Mouse (Mus musculus) liver, embryonic 12.5 days (tissue): ENCODE data around the gene Nup107. TPM values are rescaled to one million over a fixed set of nuclear protein-coding genes. Genes with fewer than 3 reads are reported as not detected.

Experiments used
- ATAC-seq: fragments of 200-750 bp; cut with Nextera tagmentation; 2 replicates; pipeline ENCODE4 v1.8.0; 2017; ENCODE audit warnings: moderate number of reproducible peaks, mild to moderate bottlenecking, moderate library complexity
- H3K27ac ChIP-seq: fragments of 300-500 bp; sonication (generic); 2 replicates; pipeline ENCODE4 v1.5.1; 2016; ENCODE audit warnings: mild to moderate bottlenecking
- H3K27me3 ChIP-seq: fragments of 300-500 bp; sonication (generic); replicated peaks from 2 replicates; pipeline ENCODE4 v1.6.1; 2016; ENCODE audit warnings: mild to moderate bottlenecking, moderate library complexity
- H3K36me3 ChIP-seq: fragments of 300-500 bp; sonication (generic); 2 replicates; pipeline ENCODE4 v1.6.1; 2016; ENCODE audit warnings: mild to moderate bottlenecking, moderate library complexity
- H3K4me1 ChIP-seq: fragments of 300-500 bp; sonication (generic); 2 replicates; pipeline ENCODE4 v1.6.1; 2016
- H3K4me2 ChIP-seq: fragments of 300-500 bp; sonication (generic); 2 replicates; pipeline ENCODE4 v1.6.1; 2016; ENCODE audit warnings: mild to moderate bottlenecking, moderate library complexity
- H3K4me3 ChIP-seq: fragments of 300-500 bp; sonication (generic); 2 replicates; pipeline ENCODE4 v1.5.1; 2016; ENCODE audit warnings: mild to moderate bottlenecking, moderate library complexity
- H3K9ac ChIP-seq: fragments of 300-500 bp; sonication (generic); 2 replicates; pipeline ENCODE4 v1.6.1; 2016; ENCODE audit warnings: mild to moderate bottlenecking, moderate library complexity
- H3K9me3 ChIP-seq: fragments of 300-500 bp; sonication (generic); replicated peaks from 2 replicates; pipeline ENCODE4 v1.6.1; 2016; ENCODE audit warnings: mild to moderate bottlenecking, moderate library complexity
- WGBS: fragments of 180-500 bp; shearing (Covaris S2); methylation state at CpG from one replicate; pipeline ENCODE4 v1.1.7; 2016; ENCODE audit not compliant: insufficient replicate concordance; 5-methylcytosine and 5-hydroxymethylcytosine counted together
- polyA plus RNA-seq: library from polyadenylated mRNA; unstranded; fragments of >200 nt; fragmentation: Nextera tagmentation; extraction: Ambion mirVana; gene quantifications from 2 replicates; pipeline ENCODE4 v1.2.1, GENCODE M21; 2016

Nup107 gene
- polyA plus RNA-seq, 1 experiment from 2014 or later, result 81.3 TPM

- peaks cover 95% of the 10 kb centered on the region for H3K36me3 ChIP-seq
- no peak overlapping the region for H3K4me3 ChIP-seq
- no peak overlapping the region for H3K27ac ChIP-seq
- ATAC-seq, result no peak
- H3K9ac ChIP-seq, result no peak overlapping the region
- H3K4me1 ChIP-seq, result no peaks in the 10 kb centered on the region
- WGBS, result 89% methylated on average over 5 of the region's 5 CpGs
- no peak overlapping the region for H3K4me2 ChIP-seq
- H3K9me3 ChIP-seq, result no peaks in the 10 kb centered on the region
- no peaks in the 10 kb centered on the region for H3K27me3 ChIP-seq
These were observed 25.7 kb downstream of the Nup107 start for GRCm38 (mm10) chr10:117766896-117767160.

GRCm38 (mm10) chr10:117766111-117766895, 26.2 kb downstream of the Nup107 start:
- Histone ChIP-seq H3K4me1 (no peaks in the 10 kb centered on the region), H3K36me3 (peaks cover 95% of the 10 kb centered on the region), H3K4me3 (no peak overlapping the region), H3K4me2 (no peak overlapping the region), H3K9me3 (no peaks in the 10 kb centered on the region), H3K9ac (no peak overlapping the region), H3K27ac (no peak overlapping the region), H3K27me3 (no peaks in the 10 kb centered on the region)
- 86% methylated on average over 16 of the region's 16 CpGs for WGBS
- ATAC-seq, result no peak

GRCm38 (mm10) chr10:117765116-117765894, 27.2 kb downstream of the Nup107 start:
- Histone ChIP-seq H3K4me2 (no peak overlapping the region), H3K9ac (no peak overlapping the region), H3K4me3 (no peak overlapping the region), H3K4me1 (no peaks in the 10 kb centered on the region), H3K36me3 (peaks cover 95% of the 10 kb centered on the region), H3K27ac (no peak overlapping the region), H3K9me3 (no peaks in the 10 kb centered on the region), H3K27me3 (no peaks in the 10 kb centered on the region)
- no peak for ATAC-seq
- WGBS, result 86% methylated on average over 11 of the region's 11 CpGs

GRCm38 (mm10) chr10:117764598-117764997, 27.9 kb downstream of the Nup107 start:
- no peaks in the 10 kb centered on the region for H3K4me1 ChIP-seq
- H3K36me3 ChIP-seq, result peaks cover 95% of the 10 kb centered on the region
- H3K4me3 ChIP-seq, result no peak overlapping the region
- no peak overlapping the region for H3K27ac ChIP-seq
- WGBS, result 84% methylated on average over 6 of the region's 6 CpGs
- no peak for ATAC-seq
- H3K4me2 ChIP-seq, result no peak overlapping the region
- H3K27me3 ChIP-seq, result no peaks in the 10 kb centered on the region
- H3K9ac ChIP-seq, result no peak overlapping the region
- H3K9me3 ChIP-seq, result no peaks in the 10 kb centered on the region

- Histone ChIP-seq H3K4me3 (no peak overlapping the region), H3K27me3 (no peaks in the 10 kb centered on the region), H3K9ac (no peak overlapping the region), H3K36me3 (peaks cover 98% of the 10 kb centered on the region), H3K9me3 (no peaks in the 10 kb centered on the region), H3K27ac (no peak overlapping the region), H3K4me2 (no peak overlapping the region), H3K4me1 (no peaks in the 10 kb centered on the region)
- WGBS, result 89% methylated on average over 16 of the region's 16 CpGs
- ATAC-seq, result no peak
These were observed 28.8 kb downstream of the Nup107 start for GRCm38 (mm10) chr10:117763588-117764190.

- Histone ChIP-seq H3K27me3 (no peaks in the 10 kb centered on the region), H3K36me3 (peaks cover 98% of the 10 kb centered on the region), H3K9me3 (no peaks in the 10 kb centered on the region), H3K9ac (no peak overlapping the region), H3K4me1 (no peaks in the 10 kb centered on the region), H3K27ac (no peak overlapping the region), H3K4me2 (no peak overlapping the region), H3K4me3 (no peak overlapping the region)
- 93% methylated on average over 12 of the region's 12 CpGs for WGBS
- ATAC-seq, result no peak
These were observed 29.5 kb downstream of the Nup107 start for GRCm38 (mm10) chr10:117762966-117763365.

GRCm38 (mm10) chr10:117762281-117762830, 30.1 kb downstream of the Nup107 start:
- WGBS, result 75% methylated on average over 2 of the region's 2 CpGs
- Histone ChIP-seq H3K4me2 (no peak overlapping the region), H3K27ac (no peak overlapping the region), H3K4me3 (no peak overlapping the region), H3K36me3 (peaks cover 98% of the 10 kb centered on the region), H3K9me3 (no peaks in the 10 kb centered on the region), H3K27me3 (no peaks in the 10 kb centered on the region), H3K9ac (no peak overlapping the region), H3K4me1 (no peaks in the 10 kb centered on the region)
- no peak for ATAC-seq

- Histone ChIP-seq H3K4me2 (no peak overlapping the region), H3K27ac (no peak overlapping the region), H3K9me3 (no peaks in the 10 kb centered on the region), H3K9ac (no peak overlapping the region), H3K27me3 (no peaks in the 10 kb centered on the region), H3K4me1 (no peaks in the 10 kb centered on the region), H3K4me3 (no peak overlapping the region), H3K36me3 (peaks cover 98% of the 10 kb centered on the region)
- 86% methylated on average over 6 of the region's 6 CpGs for WGBS
- no peak for ATAC-seq
These were observed 31.0 kb downstream of the Nup107 start for GRCm38 (mm10) chr10:117761551-117761950.

- Histone ChIP-seq H3K27me3 (no peaks in the 10 kb centered on the region), H3K9me3 (no peaks in the 10 kb centered on the region), H3K4me1 (no peaks in the 10 kb centered on the region), H3K4me3 (no peak overlapping the region), H3K36me3 (peaks cover 98% of the 10 kb centered on the region), H3K27ac (no peak overlapping the region), H3K9ac (no peak overlapping the region), H3K4me2 (no peak overlapping the region)
- ATAC-seq, result no peak
- 85% methylated on average over 9 of the region's 9 CpGs for WGBS
These were observed 31.6 kb downstream of the Nup107 start for GRCm38 (mm10) chr10:117760831-117761335.

GRCm38 (mm10) chr10:117759844-117760630, 32.5 kb downstream of the Nup107 start:
- no peak overlapping the region for H3K4me3 ChIP-seq
- no peak overlapping the region for H3K4me2 ChIP-seq
- H3K36me3 ChIP-seq, result peaks cover 98% of the 10 kb centered on the region
- no peaks in the 10 kb centered on the region for H3K4me1 ChIP-seq
- no peaks in the 10 kb centered on the region for H3K27me3 ChIP-seq
- 82% methylated on average over 10 of the region's 10 CpGs for WGBS
- no peak for ATAC-seq
- H3K9me3 ChIP-seq, result no peaks in the 10 kb centered on the region
- H3K9ac ChIP-seq, result no peak overlapping the region
- no peak overlapping the region for H3K27ac ChIP-seq
